Mouse (Mus musculus) hindbrain, embryonic 16.5 days (tissue): ENCODE results near the gene Pfkp. TPM values are rescaled to one million over a fixed set of nuclear protein-coding genes. Genes with fewer than 3 reads are reported as not detected.

Experiments used
- ATAC-seq: fragments of 200-750 bp; cut with Nextera tagmentation; 2 replicates; pipeline ENCODE4 v1.8.0; 2017; ENCODE audit warnings: moderate TSS enrichment, moderate library complexity
- H3K27ac ChIP-seq: fragments of 300-500 bp; sonication (generic); 2 replicates; pipeline ENCODE4 v1.5.1; 2014; ENCODE audit warnings: low read depth, mild to moderate bottlenecking, control low read depth, low read length, moderate library complexity
- H3K27me3 ChIP-seq: fragments of 300-500 bp; sonication (generic); replicated peaks from 2 replicates; pipeline ENCODE4 v1.6.1; 2014; ENCODE audit warnings: low read length; ENCODE audit not compliant: control insufficient read depth, insufficient read depth
- H3K36me3 ChIP-seq: fragments of 300-500 bp; sonication (generic); 2 replicates; pipeline ENCODE4 v1.6.1; 2014; ENCODE audit warnings: mild to moderate bottlenecking, low read length, moderate library complexity, mixed read lengths; ENCODE audit not compliant: control insufficient read depth, insufficient read depth
- H3K4me1 ChIP-seq: fragments of 300-500 bp; sonication (generic); 2 replicates; pipeline ENCODE4 v1.6.1; 2014; ENCODE audit warnings: low read depth, low read length; ENCODE audit not compliant: control insufficient read depth, insufficient read depth
- H3K4me2 ChIP-seq: fragments of 300-500 bp; sonication (generic); 2 replicates; pipeline ENCODE4 v1.6.1; 2014; ENCODE audit warnings: mild to moderate bottlenecking, low read length, control low read depth, moderate library complexity
- H3K4me3 ChIP-seq: fragments of 300-500 bp; sonication (generic); 2 replicates; pipeline ENCODE4 v1.5.1; 2014; ENCODE audit warnings: mild to moderate bottlenecking, low read length, control low read depth, moderate library complexity
- H3K9ac ChIP-seq: fragments of 300-500 bp; sonication (generic); 2 replicates; pipeline ENCODE4 v1.6.1; 2014; ENCODE audit warnings: low read depth, mild to moderate bottlenecking, control low read depth, low read length, moderate library complexity
- H3K9me3 ChIP-seq: fragments of 300-500 bp; sonication (generic); 2 replicates; pipeline ENCODE4 v1.6.1; 2014; ENCODE audit warnings: mild to moderate bottlenecking, low read length, moderate library complexity; ENCODE audit not compliant: control insufficient read depth
- WGBS: fragments of 180-500 bp; shearing (Covaris S2); extraction: QIAGEN DNeasy Blood & Tissue Kit; methylation state at CpG from one replicate; pipeline ENCODE4 v1.1.7; 2014; 5-methylcytosine and 5-hydroxymethylcytosine counted together
- polyA plus RNA-seq: library from polyadenylated mRNA; unstranded; fragments of >200 nt; fragmentation: Nextera tagmentation; extraction: Ambion mirVana; gene quantifications from 2 replicates; pipeline ENCODE4 v1.2.1, GENCODE M21; 2015

Gene Pfkp
- polyA plus RNA-seq, 1 experiment from 2014 or later, result 556 TPM

DNA sequence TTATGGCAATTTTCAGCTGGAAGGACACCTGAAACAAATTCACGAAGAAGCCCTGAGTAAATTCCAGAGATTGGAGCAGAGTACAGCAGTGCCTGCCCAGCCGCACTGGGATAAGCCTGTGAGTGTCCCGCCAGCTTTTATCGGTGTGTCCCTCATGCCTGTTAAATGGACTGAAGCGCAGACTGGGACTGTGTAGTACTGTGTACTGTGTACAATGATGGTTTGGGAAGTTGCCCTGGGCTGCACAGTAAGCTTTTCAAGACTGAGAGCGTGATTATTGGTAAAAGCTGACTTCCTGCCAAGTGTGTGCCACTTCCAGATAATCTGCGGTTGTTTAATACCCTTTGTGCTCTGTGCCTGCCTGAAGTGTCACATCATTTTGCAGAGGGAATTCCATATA, 90.8 kb downstream of the Pfkp start:
- no peaks in the 10 kb centered on the region for H3K27me3 ChIP-seq
- no peak overlapping the region for H3K27ac ChIP-seq
- H3K4me1 ChIP-seq, result no peaks in the 10 kb centered on the region
- no peak overlapping the region for H3K4me3 ChIP-seq
- no peak overlapping the region for H3K4me2 ChIP-seq
- ATAC-seq, result peak; percentile 86
- no peaks in the 10 kb centered on the region for H3K9me3 ChIP-seq
- peaks cover 51% of the 10 kb centered on the region for H3K36me3 ChIP-seq
- no peak overlapping the region for H3K9ac ChIP-seq
- 59% methylated on average over 7 of the region's 7 CpGs for WGBS

DNA sequence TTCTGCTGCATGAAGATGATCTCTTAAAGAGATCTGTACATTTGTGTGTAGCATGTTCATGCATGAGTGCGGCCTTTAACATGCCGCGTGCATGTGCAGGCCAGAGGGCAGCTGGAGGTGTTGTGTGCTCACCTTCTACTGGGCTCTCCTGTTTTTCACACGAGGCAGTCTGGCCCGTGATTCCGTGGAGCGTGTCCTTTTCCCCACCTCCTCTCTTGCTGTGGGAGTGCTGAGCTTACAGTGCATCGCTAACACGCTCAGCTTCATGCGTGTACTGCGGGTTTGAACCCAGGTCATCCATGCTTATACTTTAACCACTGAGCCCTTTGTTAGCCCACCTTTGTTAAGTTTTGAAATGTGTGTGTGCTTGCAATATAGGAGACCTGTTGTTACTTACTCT, 92.9 kb downstream of the Pfkp start:
- Histone ChIP-seq H3K36me3 (peaks cover 48% of the 10 kb centered on the region), H3K9ac (no peak overlapping the region), H3K4me1 (no peaks in the 10 kb centered on the region), H3K4me3 (no peak overlapping the region), H3K27me3 (no peaks in the 10 kb centered on the region), H3K27ac (no peak overlapping the region), H3K4me2 (no peak overlapping the region), H3K9me3 (no peaks in the 10 kb centered on the region)
- 97% methylated on average over 11 of the region's 11 CpGs for WGBS
- no peak for ATAC-seq

DNA sequence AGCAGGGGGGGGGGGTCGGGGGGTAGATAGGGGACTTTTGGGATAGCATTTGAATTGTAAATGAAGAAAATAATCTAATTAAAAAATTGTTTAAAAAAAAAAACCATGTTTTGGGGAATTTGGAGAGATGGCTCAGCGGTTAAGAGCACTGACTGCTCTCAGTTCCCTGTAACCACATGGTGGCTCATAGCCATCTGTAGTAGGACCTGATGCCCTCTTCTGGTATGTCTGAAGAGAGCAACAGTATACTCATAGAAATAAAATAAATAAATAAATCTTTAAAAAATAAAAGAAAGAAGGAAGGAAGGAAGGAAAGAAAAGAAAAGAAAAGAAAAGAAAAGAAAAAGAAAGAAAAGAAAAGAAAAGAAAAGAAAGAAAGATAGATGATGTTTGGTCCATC, 94.9 kb downstream of the Pfkp start:
- no peak for ATAC-seq
- no peak overlapping the region for H3K4me2 ChIP-seq
- H3K36me3 ChIP-seq, result peaks cover 32% of the 10 kb centered on the region
- H3K4me3 ChIP-seq, result no peak overlapping the region
- no peak overlapping the region for H3K27ac ChIP-seq
- H3K9ac ChIP-seq, result no peak overlapping the region
- peaks cover 3% of the 10 kb centered on the region for H3K4me1 ChIP-seq
- 65% methylated on average over 2 of the region's 2 CpGs for WGBS
- H3K27me3 ChIP-seq, result no peaks in the 10 kb centered on the region
- no peaks in the 10 kb centered on the region for H3K9me3 ChIP-seq

DNA sequence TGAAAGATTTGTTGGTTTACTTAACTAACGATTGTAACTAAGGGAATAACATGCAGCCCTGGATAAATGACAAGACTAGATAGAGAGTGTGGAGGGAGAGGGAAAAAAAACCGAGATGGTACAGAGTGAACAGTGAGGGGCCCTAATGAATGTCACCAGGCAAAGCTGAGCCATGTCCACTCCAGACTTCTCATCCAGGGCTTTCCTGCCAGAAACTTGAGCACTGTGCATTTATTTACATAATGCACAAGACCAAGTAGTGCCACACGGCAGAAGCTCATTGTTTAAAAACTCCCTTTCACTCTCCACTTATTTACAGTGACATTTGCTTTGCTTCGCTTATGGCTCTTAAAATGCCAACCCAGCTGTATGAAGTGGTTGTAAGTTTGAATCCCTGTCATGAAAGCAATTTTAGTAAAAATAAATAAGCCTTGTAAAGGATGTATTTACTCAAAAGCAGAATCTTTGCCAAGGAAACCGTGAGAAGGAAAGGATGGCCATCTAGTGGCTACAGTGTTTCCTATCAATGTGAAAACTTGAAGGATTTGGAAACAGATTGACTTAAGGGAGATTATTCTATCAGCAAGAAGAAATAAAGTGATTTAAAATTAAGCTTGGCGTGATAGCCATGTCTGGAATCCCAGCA, 113.2 kb downstream of the Pfkp start:
- Histone ChIP-seq H3K9me3 (no peaks in the 10 kb centered on the region), H3K4me3 (no peak overlapping the region), H3K4me1 (no peaks in the 10 kb centered on the region), H3K36me3 (no peaks in the 10 kb centered on the region), H3K27me3 (no peaks in the 10 kb centered on the region), H3K9ac (no peak overlapping the region), H3K4me2 (peak overlapping the region; percentile 35), H3K27ac (no peak overlapping the region)
- peak; percentile 80 for ATAC-seq
- 33% methylated on average over 6 of the region's 6 CpGs for WGBS

DNA sequence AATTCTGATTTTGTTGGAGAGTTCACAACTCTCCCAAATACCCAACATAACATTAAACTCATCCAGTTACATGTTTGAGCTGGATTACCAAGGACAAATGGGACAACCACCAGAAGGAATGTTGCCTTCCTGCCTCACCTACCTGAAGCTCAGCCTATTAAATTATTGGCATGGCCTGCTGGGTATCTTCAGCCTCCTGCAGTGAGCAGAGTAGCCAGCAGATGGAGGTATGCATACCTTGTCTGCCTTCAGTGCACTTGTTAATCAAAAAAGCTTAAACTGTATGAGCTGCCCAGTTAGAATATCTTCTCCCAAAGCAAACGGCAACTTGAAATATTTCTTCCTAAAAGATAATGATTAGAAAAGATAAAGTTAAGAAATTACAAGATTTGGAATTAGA, 115.9 kb downstream of the Pfkp start:
- H3K36me3 ChIP-seq, result no peaks in the 10 kb centered on the region
- ATAC-seq, result no peak
- H3K27me3 ChIP-seq, result no peaks in the 10 kb centered on the region
- H3K9ac ChIP-seq, result no peak overlapping the region
- H3K4me2 ChIP-seq, result no peak overlapping the region
- H3K27ac ChIP-seq, result no peak overlapping the region
- no peaks in the 10 kb centered on the region for H3K9me3 ChIP-seq
- no peaks in the 10 kb centered on the region for H3K4me1 ChIP-seq
- H3K4me3 ChIP-seq, result no peak overlapping the region
- 87% methylated on average over 1 of the region's 1 CpGs for WGBS

Other genes starting within 250 kb of the Pfkp start
- gene Pitrm1, start 100.6 kb downstream of the Pfkp start, polyA plus RNA-seq, result 44.0 and 48.2 TPM in 2 replicates